In genomic region chr1:78854306-78854705, GRCm38 (mm10) we compare ENCODE assay signal across 24 mouse cellular contexts. TPM values are rescaled to one million over a fixed set of nuclear protein-coding genes. Genes with fewer than 3 reads are reported as not detected.
DNase-seq lines count a peak whose midpoint lies in the region; ATAC-seq lines count a peak whose summit lies in the region.
"Had no signal": no experiment of that assay in that cellular context is flagged by ENCODE, and none has a peak within 500 bp of the region (broad histone marks: within the 10 kb centered on the region; RNA-seq: fewer than 3 reads in every experiment).

No protein-coding gene starts in this region.

- 49% methylated on average over 1 of the region's 1 CpGs for WGBS in kidney, embryonic 14.5 days

- DNase-seq in kidney, adult 11 months: peak; percentile 27
- DNase-seq in kidney, adult 8-10 months: peak; percentile 36 to 41
- DNase-seq in kidney, postnatal 14 days: no peak
- DNase-seq in kidney, postnatal 36 days: peak; percentile 23 to 30
- DNase-seq in kidney, postnatal 10 days: no peak
- DNase-seq: adrenal gland, adult 8-10 months; adrenal gland, postnatal 14 days; adrenal gland, postnatal 36 days; B cell, adult 2 months; cerebellum, adult 11-12 months; cerebellum, adult 2 months; cerebellum, adult 9-10 months; cerebellum, postnatal 10 days; cerebellum, postnatal 25 days had no signal

- no peaks in the 10 kb centered on the region for H3K9me3 ChIP-seq in kidney, embryonic 14.5 days (ENCODE audit: control insufficient read depth, low read length)
- H3K9me3 ChIP-seq: embryonic facial prominence, embryonic 10.5 days; forebrain, embryonic 13.5 days; forebrain, embryonic 15.5 days; G1E had no signal

- no peak for ATAC-seq in kidney, embryonic 14.5 days (ENCODE audit: low FRiP score, low TSS enrichment)
- ATAC-seq: activated CD4-positive, CD25-positive, alpha-beta regulatory T cell, adult 4 months; CD4-positive, CD25-positive, alpha-beta regulatory T cell, adult 4 months; forebrain, embryonic 13.5 days; forebrain, embryonic 15.5 days; Patski had no signal

- H3K4me2 ChIP-seq in kidney, embryonic 14.5 days (replicated peaks; ENCODE audit: low read depth, low read length): no peak overlapping the region
- H3K4me2 ChIP-seq: embryonic facial prominence, embryonic 12.5 days; forebrain, embryonic 13.5 days; forebrain, embryonic 15.5 days had no signal

- no peaks in the 10 kb centered on the region for H3K36me3 ChIP-seq in kidney, embryonic 14.5 days (ENCODE audit: control insufficient read depth, insufficient read depth, low read length)
- H3K36me3 ChIP-seq: embryonic facial prominence, embryonic 10.5 days; embryonic facial prominence, embryonic 12.5 days; forebrain, embryonic 15.5 days; G1E had no signal

- no peaks in the 10 kb centered on the region; the same call in 1 of the 2 replicates for H3K4me1 ChIP-seq in kidney, embryonic 14.5 days (ENCODE audit: control insufficient read depth, insufficient read depth, low read length)

- H3K27me3 ChIP-seq in kidney, embryonic 14.5 days (ENCODE audit: control insufficient read depth, insufficient read depth, low read length): no peaks in the 10 kb centered on the region
- H3K27me3 ChIP-seq: CH12.LX; embryonic facial prominence, embryonic 12.5 days; forebrain, embryonic 13.5 days; forebrain, embryonic 15.5 days; Patski had no signal

- no peak overlapping the region for H3K4me3 ChIP-seq in kidney, embryonic 14.5 days (ENCODE audit: low read length)
- H3K4me3 ChIP-seq: embryonic facial prominence, embryonic 10.5 days; embryonic facial prominence, embryonic 12.5 days; forebrain, embryonic 13.5 days; forebrain, embryonic 15.5 days had no signal

- no peak overlapping the region for H3K9ac ChIP-seq in kidney, embryonic 14.5 days (ENCODE audit: low read depth, low read length)
- H3K9ac ChIP-seq: embryonic facial prominence, embryonic 12.5 days; forebrain, embryonic 13.5 days; forebrain, embryonic 15.5 days had no signal

- no peak overlapping the region for H3K27ac ChIP-seq in kidney, embryonic 14.5 days (ENCODE audit: low read depth, low read length)
- H3K27ac ChIP-seq: embryonic facial prominence, embryonic 10.5 days; embryonic facial prominence, embryonic 12.5 days; forebrain, embryonic 13.5 days; forebrain, embryonic 15.5 days had no signal

RNA-seq across cellular contexts. Expression of gene Kcne4, which starts 37.7 kb away (rescaled TPM):
- 4.7 and 4.9 TPM in 2 replicates for polyA plus RNA-seq in kidney, embryonic 14.5 days (2014; fragmentation: Nextera tagmentation; extraction: Ambion mirVana)
- polyA plus RNA-seq: activated CD4-positive, CD25-positive, alpha-beta regulatory T cell, adult 4 months; CD4-positive, CD25-positive, alpha-beta regulatory T cell, adult 4 months; G1E had no signal

Comparison
In these comparisons a context has a peak if more than half of its experiments do, and no peak if none do; other contexts are left out.
1. DNase-seq: peak in kidney, adult 11 months (single experiment), kidney, adult 8-10 months (2 of 2) and kidney, postnatal 36 days (2 of 2); none in kidney, postnatal 14 days (single experiment) and kidney, postnatal 10 days (single experiment).